Mouse (Mus musculus) ovary, postnatal 14 days (tissue): Measurements from ENCODE around the gene Romo1.
"Not testable (repeated sequence)": the region's sequence is repeated elsewhere in the genome, so short reads cannot be mapped to it uniquely, and the experiment has no call there.

Experiments used
- DNase-seq: peaks from one replicate; pipeline ENCODE4 v3.0.0; 2022; ENCODE audit warnings: low spot score

Romo1 gene

DNA sequence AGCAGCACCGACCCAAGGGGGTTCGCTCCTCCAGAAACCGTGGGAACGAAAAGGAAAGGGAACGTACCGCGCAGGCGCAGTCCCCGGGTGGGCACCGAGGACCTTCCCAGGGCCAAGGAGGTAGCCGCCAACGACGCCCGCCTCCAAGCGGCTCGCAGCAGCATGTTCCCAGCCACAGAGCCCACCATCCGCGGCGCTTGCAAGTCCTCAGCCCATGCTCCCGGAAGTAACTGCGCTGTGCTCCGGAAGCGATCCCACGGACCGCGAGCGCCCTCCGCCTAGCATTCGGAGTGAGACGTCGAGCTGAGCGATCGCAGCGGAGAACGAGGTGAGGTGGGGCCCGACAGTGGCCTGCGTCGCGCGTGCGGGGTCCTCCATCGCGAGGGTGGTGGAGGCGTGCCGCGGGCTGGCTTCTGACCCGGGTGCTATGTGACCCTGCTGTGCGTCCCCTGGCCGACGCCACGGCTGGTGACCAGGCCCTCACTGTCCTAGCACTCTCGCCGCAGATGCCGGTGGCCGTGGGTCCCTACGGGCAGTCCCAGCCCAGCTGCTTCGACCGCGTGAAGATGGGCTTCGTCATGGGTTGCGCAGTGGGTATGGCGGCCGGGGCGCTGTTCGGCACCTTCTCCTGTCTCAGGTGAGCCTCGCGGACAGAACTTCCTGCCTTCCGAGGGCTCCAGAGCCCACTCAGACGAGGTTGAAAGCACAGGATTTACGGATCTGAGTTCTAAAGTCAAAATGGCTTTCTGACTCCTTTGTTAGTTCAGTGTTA lies at the start of gene Romo1, which contains the start of gene Nfs1:
Gene Romo1 (plus strand): TSS at position 87 of the 772 bp plus-strand sequence.
Gene Nfs1 (minus strand): TSS at position 234 of the 772 bp plus-strand sequence.
- DNase-seq: peak; percentile 90

DNA sequence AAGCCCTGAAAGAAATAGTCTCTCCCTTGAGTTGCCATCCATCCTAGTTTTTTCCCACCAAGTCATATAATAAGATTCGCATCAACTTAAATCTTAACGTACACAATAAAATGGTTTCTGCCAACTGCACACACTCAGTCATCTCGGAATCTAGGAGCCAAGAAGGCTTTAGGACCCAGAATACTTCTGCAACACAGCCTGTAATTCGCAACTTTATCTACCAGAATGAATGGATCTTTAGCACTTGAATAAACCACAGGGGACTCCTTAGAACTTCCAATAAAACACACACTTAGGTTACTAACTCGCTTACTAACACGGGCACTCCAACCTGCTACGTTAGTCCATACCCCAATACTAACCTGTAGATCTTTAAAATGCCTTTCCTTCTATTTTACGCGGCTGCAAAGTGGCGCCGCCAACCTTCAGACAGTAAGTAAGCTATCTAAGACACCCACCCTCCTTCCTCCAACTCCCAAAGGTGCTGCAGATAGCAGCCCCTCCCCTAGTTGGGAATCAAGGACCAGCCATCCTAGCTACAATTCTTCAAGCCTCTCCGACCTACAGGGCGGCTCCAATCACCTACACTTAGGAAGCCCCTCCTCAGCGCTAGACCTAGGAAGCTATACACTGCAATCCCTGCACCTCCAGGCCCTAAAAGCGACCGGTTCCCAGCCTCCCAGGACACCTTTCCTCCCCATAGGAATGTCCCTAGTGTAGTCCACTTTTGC lies 33.0 kb upstream of the Romo1 start:
- DNase-seq: no peak

DNA sequence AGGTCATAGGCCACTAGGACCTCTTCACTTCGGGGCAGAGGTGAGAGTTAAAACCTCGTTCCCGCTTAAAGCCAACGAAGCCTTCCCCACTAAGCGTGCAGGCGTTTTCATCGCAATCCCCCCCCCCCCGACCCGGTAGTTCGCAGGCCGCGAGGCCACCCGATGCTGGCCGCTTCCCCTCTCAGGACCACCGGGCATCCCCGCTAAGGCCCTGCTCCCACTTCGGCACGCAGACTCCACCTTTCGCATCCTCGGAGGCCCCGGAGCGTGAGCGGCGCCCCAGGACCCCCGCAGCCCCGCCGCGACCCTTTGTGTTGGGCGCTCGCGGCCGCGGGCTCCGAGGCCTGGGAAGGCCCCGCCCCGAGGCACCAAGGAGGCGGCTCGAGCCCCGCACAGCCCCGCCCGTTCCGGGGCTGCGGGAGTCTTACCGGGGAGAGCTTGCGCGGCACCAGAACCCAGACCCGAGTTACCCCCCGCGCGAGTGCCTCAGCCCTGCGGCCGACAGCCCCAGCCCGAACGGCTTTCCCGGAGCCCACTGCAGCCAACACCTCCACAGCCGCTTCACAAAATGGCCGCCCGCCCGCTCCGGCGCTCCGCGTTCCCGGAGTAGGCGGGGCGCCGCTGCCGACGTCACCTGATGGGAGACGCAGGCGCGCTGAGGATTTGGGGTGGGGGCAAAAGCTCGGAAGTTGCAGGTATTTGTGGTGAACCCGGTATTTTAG lies 32.3 kb upstream of the Romo1 start, which contains the start of the genes Cpne1 and Rbm12:
Gene Cpne1 (minus strand): TSS at position 608 of the 722 bp plus-strand sequence.
Gene Rbm12 (minus strand): TSS at position 621 of the 722 bp plus-strand sequence.
- DNase-seq: peak; percentile 95

DNA sequence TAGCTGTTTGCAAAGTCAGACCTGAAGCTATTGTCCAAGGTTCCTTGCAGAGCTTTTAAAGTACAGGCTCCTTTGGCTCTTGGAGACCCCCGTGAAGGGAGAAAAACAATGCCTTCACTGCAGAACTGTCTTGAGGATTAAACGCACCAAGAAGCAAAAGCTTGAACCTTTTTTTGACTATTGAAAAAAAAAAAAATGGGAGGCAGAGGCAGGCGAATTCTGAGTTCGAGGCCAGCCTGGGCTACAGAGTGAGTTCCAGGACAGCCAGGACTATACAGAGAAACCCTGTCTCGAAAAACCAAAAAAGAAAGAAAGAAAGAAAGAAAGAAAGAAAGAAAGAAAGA lies 31.8 kb upstream of the Romo1 start:
- not testable (repeated sequence) for DNase-seq

DNA sequence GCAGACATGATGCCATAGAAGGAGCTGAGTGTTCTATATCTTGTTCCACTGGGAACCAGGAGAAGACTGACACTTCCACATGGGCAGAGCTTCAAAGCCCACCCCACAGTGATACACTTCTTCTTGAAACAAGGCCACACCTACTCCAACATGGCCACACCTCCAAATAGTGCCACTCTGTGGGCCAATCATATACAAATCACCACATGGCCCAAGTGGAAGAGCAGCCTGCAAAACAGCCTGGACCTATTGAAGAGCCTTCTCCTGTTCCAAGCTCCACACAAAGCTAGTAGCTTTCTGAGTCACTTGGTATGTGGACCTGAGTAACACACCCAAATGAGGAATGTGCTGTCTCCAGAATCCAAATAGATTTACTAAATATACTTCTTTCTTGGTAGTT lies 24.3 kb upstream of the Romo1 start:
- no peak for DNase-seq

DNA sequence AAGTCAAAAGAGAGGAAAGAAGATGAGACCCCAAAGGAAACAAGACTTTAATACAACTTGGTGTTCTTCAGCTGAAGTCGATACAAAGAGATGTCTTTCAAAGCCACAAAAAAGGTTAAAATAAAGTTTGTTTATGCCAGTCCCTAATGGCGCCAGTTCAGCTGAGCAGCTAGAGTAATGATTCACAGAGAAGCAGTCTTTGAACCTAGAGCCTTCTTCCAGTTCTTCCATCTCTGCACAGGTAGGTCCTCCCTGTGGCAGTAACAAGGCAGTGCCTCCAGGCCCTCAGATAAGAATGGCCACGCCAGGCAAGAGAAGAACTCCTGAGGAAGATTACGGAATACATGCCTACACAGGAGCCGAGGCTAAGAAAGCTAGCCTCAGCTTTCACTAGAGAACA lies 20.1 kb upstream of the Romo1 start:
- DNase-seq: no peak

DNA sequence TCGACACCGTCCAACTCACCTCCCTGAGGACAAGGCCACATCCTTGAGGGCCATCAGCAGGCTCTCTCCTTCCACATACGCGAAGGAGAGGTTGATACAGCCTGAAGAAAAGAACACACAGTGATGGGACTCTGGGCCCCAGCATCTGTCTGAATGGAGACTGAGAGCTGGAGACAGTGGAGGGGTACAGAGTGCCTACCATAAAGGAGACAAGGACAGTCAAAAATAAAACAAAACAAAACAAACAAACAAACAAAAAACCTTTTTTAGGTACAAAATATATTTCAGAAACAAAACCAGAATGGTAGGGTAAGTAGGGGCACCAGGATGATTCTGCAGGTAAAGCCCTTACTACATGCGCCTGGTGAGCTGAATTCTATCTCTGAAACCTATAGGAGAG lies 16.8 kb upstream of the Romo1 start, which contains the start of gene Gm28036:
Gene Gm28036 (minus strand): TSS at position 101 of the 400 bp plus-strand sequence.
- DNase-seq: no peak

DNA sequence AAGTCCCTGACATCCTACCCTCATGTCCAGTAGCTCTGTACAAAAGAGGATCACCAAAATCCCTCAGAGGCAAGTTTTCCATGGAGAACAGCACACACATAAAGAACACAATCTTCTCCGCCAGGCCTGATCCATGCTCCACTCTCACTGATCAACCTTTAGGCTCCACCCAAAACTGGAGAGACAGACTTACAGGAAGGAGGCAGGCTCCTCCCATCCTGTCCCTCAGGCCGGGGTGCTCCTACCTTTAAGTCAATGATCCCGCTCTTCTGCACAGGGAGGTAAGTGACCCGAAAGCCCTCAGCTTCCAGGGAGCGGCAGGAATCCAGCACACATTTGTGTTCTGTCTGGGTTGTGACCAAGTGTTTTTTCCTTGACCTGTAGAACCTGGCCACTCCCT lies 9.7 kb upstream of the Romo1 start:
- no peak for DNase-seq

DNA sequence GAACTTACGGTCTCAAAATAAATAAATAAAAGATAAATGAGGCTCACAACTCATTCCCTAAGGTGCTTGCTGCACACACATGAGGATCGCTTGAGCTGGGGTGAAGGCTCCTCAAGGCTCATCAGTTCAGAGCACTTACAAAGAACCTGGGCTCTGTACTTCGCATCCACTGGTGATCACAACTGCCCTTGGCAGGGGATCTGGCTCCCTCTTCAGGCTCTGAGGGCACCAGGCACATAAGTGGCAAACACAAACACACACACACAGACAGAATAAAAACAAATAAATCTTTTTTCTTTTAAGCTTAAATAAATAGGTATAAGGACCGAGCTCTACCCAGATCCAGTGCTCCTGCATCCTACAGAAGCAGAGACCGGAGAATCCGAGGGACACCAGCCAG lies 8.1 kb upstream of the Romo1 start:
- DNase-seq: no peak

DNA sequence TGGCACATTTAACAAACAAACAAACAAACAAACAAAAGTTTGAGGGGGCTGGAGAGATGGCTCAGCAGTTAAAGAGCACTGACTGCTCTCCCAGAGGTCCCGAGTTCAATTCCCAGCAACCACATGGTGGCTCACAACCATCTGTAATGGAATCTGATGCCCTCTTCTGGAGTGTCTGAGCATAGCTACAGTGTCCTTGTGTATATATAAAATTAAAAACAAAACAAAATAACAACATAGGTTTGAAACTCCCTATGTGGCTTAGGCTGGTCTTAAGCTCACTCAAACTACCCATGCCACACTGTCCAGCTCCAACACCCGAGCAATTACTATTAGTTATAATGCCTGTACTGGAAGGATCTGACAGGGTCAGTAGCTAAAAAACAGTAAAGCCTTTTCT lies 1.0 kb upstream of the Romo1 start:
- no peak for DNase-seq

DNA sequence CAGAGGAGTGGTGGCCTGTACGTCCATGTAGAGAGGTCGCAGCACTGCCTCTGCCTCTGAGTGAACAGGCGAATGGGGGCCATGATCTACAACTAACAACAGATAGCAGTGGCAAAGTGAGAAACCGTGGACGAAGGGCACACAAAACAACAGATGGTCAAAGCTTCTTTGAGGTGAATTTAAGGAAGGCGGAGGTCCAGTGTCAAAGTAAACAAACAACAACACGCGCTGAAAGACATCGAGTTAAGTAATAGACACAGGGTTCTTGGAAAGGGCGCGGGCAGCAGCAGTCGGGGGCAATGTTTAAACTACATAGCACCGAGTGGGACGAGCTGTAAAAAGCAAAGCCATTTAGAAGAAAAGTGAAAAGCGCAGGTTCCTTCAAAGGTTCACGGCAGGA lies 472 bp upstream of the Romo1 start:
- DNase-seq: no peak

DNA sequence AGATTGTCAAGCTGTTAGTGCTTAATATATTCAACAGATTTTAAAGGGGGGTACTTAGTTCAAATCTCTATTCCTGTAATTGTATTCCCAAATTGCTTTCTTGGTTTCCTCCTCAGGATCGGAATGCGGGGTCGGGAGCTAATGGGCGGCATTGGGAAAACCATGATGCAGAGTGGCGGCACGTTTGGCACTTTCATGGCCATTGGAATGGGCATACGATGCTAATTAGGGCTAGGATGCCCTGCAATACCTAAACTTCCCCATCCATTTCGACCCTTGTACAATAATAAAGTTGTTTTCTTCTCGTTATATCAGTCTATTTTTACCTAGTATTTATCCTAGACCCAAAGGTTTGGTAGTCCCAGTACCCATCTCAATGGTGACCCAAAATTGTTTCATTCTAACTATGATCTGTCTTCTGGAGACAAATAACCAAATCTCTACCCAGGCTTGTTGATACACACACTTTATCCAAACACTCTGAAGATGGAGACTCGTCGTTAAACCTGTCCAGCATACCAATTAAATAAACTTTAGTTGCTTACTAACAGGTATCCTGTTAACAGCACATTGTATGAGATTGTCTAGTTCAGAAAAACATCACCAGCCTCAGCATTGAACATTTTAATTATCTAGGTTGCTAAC lies 1.8 kb downstream of the Romo1 start:
- no peak for DNase-seq

DNA sequence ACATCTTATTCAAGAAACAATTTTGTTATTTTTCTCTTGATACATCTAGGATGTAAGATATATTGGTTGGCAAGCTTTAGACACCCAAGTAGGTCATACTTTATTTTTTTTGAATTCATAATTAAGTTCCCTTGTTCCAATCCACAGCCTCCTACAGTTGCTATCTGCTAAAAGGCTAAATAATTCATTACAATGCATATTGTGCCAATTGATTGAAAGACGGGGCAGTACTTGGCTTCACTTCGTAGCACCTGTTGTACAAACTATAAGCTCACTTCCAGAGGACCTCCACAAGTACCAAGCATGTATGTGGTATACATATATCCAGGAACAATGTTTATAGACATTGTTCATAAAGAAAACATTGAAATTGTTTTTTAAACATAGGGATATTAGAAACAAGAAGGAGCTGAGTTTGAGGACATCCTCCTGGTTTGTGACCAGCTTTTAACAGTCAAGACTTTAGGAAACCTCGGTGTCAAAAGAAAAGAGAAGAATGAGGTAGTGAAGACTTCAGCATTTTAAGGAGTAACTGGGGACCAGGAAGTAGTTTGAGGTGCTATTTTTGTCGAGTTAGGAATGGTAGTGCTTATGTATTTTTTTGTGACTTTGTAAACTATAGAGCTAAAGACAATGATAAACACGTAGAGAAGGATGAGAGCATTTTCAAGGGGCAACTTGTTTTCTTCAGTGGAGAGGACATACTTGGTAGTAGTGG lies 2.6 kb downstream of the Romo1 start:
- DNase-seq: no peak

DNA sequence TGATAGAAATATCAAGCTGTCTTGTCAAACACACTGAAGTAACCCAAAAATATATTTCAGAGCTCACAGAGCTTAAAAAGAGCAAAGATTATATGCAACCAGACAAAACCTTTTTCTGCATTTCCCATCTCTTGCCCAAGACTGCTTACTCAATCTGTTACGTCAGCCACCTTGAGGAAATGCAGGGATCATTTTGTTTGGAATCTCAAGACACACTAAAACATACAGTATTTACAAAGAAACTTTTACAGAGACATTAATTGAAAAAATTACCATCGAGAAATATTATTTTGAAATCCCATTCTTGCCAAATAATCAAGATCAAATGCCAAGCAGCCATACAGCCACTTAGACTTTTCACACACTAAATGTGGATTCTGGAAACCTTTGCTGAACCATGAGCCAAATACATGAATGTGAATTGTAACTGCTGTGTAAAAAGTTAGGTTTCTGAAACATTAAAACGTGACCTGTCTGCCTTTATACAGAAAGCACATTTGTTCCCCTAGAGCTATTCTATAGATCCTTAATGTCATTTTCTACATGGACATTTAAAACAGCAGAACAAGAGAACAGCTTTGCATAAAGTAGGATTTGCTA lies 3.6 kb downstream of the Romo1 start:
- no peak for DNase-seq

DNA sequence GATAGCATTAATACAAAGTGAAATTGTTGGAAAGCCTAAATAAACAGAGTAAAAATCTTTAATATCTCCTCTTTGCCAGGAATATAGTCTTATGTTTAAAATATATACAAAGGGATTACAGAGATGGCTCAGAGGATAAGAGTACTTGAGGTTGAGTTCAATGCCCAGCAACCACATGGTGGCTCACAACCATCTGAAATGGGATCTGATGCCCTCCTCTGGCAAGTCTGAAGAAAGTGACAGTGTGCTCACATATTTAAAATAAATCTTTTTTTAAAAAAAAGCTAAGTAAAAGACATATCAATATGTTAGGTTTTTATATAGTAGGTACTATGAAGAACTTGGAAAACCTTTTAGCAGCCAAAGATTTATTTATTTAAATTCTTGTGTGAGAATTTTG lies 7.7 kb downstream of the Romo1 start:
- DNase-seq: no peak

DNA sequence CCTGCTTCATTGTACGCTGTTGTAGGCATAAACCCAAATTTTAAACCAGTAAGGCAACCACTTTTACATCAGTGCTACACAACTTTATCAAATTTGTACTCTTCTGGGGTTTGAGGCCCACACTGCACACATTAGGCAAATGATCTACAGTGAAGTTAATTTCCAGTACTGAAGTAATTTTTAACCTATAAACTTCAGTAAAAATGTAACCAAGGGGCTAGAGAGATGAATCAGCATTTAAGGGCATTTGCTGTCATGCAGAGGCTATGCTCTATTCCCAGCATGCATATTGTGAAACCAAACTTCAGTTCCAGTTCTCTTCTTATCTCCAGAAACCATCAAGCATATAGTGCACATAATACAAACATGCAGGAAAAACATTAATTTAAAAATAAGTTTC lies 21.6 kb downstream of the Romo1 start:
- DNase-seq: no peak

DNA sequence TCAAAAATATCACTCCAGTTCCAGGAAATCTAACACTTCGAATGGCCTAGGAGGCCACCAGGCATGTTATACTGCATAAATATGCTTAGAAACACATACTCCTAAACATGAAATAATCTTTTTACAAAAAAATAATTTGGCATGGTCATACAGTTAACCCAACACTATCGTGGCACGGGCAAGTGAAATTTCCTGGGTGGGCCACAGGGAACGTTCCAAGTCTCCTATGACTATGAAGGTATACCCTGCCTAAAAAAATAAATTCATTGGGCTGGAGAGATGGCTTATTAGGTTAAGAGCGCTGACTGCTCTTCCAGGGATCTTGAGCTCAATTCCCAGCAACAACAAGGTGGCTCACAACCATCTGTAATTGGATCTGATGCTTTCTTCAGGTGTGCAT lies 22.7 kb downstream of the Romo1 start:
- no peak for DNase-seq

DNA sequence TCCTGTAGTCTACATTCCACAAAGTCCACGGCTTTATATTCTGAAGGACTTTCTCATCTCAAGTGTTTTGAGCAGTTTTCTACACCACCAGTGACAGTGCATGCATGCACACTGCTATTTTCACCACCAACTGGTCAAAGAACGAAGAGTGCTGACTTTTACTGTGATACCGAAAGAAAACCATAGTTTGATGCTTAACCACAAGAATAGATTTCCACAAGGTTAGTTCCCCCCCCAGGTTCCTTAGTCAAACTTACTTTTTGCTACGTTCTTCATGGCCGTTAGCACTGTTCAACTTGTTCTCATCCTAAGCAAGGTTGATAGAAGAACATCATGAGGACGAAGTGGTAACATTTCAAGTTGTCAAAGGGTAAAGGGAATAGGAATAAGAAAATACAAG lies 33.2 kb downstream of the Romo1 start:
- no peak for DNase-seq

DNA sequence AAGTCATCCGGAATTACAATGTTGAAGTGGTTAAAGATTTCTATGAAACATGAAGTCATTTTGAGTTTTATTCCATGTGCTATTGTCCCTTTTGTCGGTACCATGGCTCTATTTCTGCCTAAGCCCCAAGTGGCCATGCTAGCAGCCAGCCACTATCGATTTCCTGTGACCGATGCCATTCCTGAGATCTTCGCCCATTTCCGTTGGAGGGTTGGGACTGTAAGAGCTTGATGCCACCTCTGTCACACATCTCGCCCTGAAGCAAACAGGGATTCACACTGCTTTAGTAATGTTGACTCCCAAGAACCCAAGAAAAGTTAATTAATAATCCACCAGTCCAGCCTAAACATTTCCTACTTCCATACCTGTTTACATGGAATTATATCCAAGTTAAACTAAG lies 33.8 kb downstream of the Romo1 start:
- no peak for DNase-seq

DNA sequence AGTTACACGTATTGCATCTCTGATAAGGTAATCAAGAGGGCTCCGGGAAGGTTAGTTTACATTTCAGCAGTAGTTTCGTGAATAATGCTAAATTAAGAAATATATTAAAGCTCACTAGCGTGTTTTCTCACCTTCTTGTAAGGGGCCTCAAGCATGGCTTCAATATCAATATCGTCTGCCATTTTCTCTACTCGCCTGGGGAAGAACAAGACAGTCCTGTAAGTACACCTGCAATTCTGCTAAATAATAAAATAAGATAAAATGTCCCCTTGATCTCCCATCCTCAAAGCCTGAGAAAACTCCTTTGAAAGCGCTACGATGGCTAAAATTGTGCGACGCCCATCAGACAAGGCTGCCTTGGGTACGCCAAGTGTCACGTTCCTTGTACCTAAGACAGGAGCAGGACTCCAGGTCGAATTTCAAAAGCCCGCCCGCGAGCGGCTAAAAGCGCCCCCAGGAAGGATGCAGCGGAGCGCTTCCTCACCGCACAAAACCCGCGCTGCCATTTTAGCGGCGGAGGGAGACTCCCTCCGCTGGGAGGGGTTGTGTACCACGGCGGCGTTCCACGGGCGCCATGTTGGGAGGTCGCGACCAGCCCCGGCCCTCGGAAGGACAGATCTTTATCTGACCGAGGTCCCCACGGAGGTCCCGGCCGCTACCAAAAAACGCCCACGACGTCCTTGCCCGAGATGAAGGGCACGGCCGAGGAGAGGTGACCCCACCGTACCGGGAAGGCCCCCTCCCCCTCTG lies 35.4 kb downstream of the Romo1 start:
- peak; percentile 66 for DNase-seq

DNA sequence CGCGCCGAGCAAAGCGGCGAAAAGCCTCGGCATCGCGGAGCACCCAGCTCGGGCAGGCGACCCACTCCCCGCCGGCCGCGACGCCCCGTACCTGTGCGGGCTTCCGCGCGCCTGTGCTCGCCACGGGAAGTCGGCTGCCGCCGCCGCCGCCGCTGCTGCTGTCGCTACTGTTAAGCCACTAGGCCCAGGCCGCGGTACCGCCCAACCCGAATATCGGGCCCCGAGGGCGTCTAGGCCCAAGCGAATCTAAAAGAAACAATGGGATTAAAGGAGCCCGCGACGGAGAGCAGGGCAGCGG lies 35.9 kb downstream of the Romo1 start:
- DNase-seq: no peak
